Mouse (Mus musculus) hindlimb bud, embryonic 11.5 days (tissue): ENCODE results near the gene Scnn1g.

Experiments
- DNase-seq: peaks from one replicate; pipeline ENCODE4 v3.0.0-alpha.2; 2012; ENCODE audit warnings: low read depth, low spot score; ENCODE audit errors: extremely low spot score

Gene Scnn1g

GRCm38 (mm10) chr7:121734171-121734831 lies at the start of gene Scnn1g:
TSS of gene Scnn1g (plus strand) at chr7:121734479.
- no peak for DNase-seq

- no peak for DNase-seq
These were observed 48.9 kb upstream of the Scnn1g start for GRCm38 (mm10) chr7:121685140-121685984.

- DNase-seq = no peak
These were observed 44.9 kb upstream of the Scnn1g start for GRCm38 (mm10) chr7:121689338-121689737.

- no peak for DNase-seq
These were observed 42.5 kb upstream of the Scnn1g start for GRCm38 (mm10) chr7:121691803-121692202.

GRCm38 (mm10) chr7:121697170-121697569 lies 37.1 kb upstream of the Scnn1g start:
- DNase-seq = no peak

- DNase-seq = no peak
These were observed 36.7 kb upstream of the Scnn1g start for GRCm38 (mm10) chr7:121697574-121697973.

GRCm38 (mm10) chr7:121699218-121699617 lies 35.1 kb upstream of the Scnn1g start:
- DNase-seq = no peak

- no peak for DNase-seq
These were observed 33.8 kb upstream of the Scnn1g start for GRCm38 (mm10) chr7:121700480-121700879.

GRCm38 (mm10) chr7:121701983-121702382 lies 32.3 kb upstream of the Scnn1g start:
- no peak for DNase-seq

- DNase-seq = no peak
These were observed 29.2 kb upstream of the Scnn1g start for GRCm38 (mm10) chr7:121705051-121705450.

- DNase-seq = no peak
These were observed 27.7 kb upstream of the Scnn1g start for GRCm38 (mm10) chr7:121706411-121707072.

- peak; percentile 88 for DNase-seq
These were observed 27.1 kb upstream of the Scnn1g start, which contains the start of gene Usp31 for GRCm38 (mm10) chr7:121707073-121707667. TSS of gene Usp31 (minus strand) at chr7:121707253.

GRCm38 (mm10) chr7:121711171-121711570 lies 23.1 kb upstream of the Scnn1g start:
- no peak for DNase-seq

GRCm38 (mm10) chr7:121717031-121717430 lies 17.2 kb upstream of the Scnn1g start:
- DNase-seq = no peak

- DNase-seq = no peak
These were observed 4.1 kb upstream of the Scnn1g start for GRCm38 (mm10) chr7:121730225-121730624.

GRCm38 (mm10) chr7:121737511-121738415 lies 3.5 kb downstream of the Scnn1g start:
- DNase-seq = no peak

- no peak for DNase-seq
These were observed 16.0 kb downstream of the Scnn1g start for GRCm38 (mm10) chr7:121750244-121750643.

GRCm38 (mm10) chr7:121754748-121755147 lies 20.5 kb downstream of the Scnn1g start:
- DNase-seq = no peak

- DNase-seq = no peak
These were observed 29.0 kb downstream of the Scnn1g start for GRCm38 (mm10) chr7:121763328-121763727.

GRCm38 (mm10) chr7:121767900-121768299 lies 33.6 kb downstream of the Scnn1g start:
- no peak for DNase-seq
